Mouse (Mus musculus) heart, embryonic 14.5 days (tissue): ENCODE measurements around the gene Olfr1056. TPM values are rescaled to one million over a fixed set of nuclear protein-coding genes. Genes with fewer than 3 reads are reported as not detected.

Experiments used
- ATAC-seq: fragments of 200-750 bp; cut with Nextera tagmentation; 2 replicates; pipeline ENCODE4 v1.8.0; 2017; ENCODE audit warnings: low read depth, moderate TSS enrichment; ENCODE audit not compliant: insufficient number of reproducible peaks, insufficient read depth, low FRiP score
- H3K27ac ChIP-seq, 2 experiments: fragments of 200-500 bp in 1 of 2; fragments of 300-500 bp in 1 of 2; sonication (generic) in 1 of 2; replicated peaks in 1 of 2; 2 replicates each; pipeline ENCODE4 v1.5.1; 2012 to 2014; ENCODE audit warnings: low read depth in 2 of 2, low read length in 2 of 2, control low read depth in 1 of 2, mild to moderate bottlenecking in 1 of 2, mixed read lengths in 1 of 2; ENCODE audit not compliant: control insufficient read depth in 1 of 2, insufficient read depth in 1 of 2
- H3K27me3 ChIP-seq: fragments of 300-500 bp; sonication (generic); 2 replicates; pipeline ENCODE4 v1.6.1; 2014; ENCODE audit warnings: mild to moderate bottlenecking, low read length, control low read depth; ENCODE audit not compliant: control insufficient read depth, insufficient read depth
- H3K36me3 ChIP-seq: fragments of 300-500 bp; sonication (generic); 2 replicates; pipeline ENCODE4 v1.6.1; 2014; ENCODE audit warnings: mild to moderate bottlenecking, control low read depth, low read length, mixed read lengths; ENCODE audit not compliant: control insufficient read depth, insufficient read depth
- H3K4me1 ChIP-seq, 2 experiments: fragments of 200-500 bp in 1 of 2; fragments of 300-500 bp in 1 of 2; sonication (generic) in 1 of 2; 2 replicates each; pipeline ENCODE4 v1.6.1; 2012 to 2014; ENCODE audit warnings: low read length in 2 of 2, control low read depth in 1 of 2, mixed read lengths in 1 of 2; ENCODE audit not compliant: control insufficient read depth in 2 of 2, insufficient read depth in 2 of 2
- H3K4me2 ChIP-seq: fragments of 300-500 bp; sonication (generic); 2 replicates; pipeline ENCODE4 v1.6.1; 2014; ENCODE audit warnings: mild to moderate bottlenecking, low read length
- H3K4me3 ChIP-seq, 2 experiments: fragments of 200-500 bp in 1 of 2; fragments of 300-500 bp in 1 of 2; sonication (generic) in 1 of 2; 2 replicates each; pipeline ENCODE4 v1.5.1; 2012 to 2014; ENCODE audit warnings: low read length in 2 of 2, mild to moderate bottlenecking in 2 of 2, control low read depth in 1 of 2, low read depth in 1 of 2, moderate library complexity in 1 of 2; ENCODE audit not compliant: control insufficient read depth in 1 of 2, insufficient read depth in 1 of 2
- H3K9ac ChIP-seq: fragments of 300-500 bp; sonication (generic); 2 replicates; pipeline ENCODE4 v1.6.1; 2014; ENCODE audit warnings: mild to moderate bottlenecking, low read length
- H3K9me3 ChIP-seq: fragments of 300-500 bp; sonication (generic); 2 replicates; pipeline ENCODE4 v1.6.1; 2016; ENCODE audit warnings: low read length, control low read depth; ENCODE audit not compliant: control insufficient read depth
- WGBS: fragments of 180-500 bp; shearing (Covaris S2); extraction: QIAGEN DNeasy Blood & Tissue Kit; methylation state at CpG from one replicate; pipeline ENCODE4 v1.1.7; 2014; 5-methylcytosine and 5-hydroxymethylcytosine counted together
- polyA plus RNA-seq: library from polyadenylated mRNA; unstranded; fragments of >200 nt; fragmentation: Nextera tagmentation; extraction: Ambion mirVana; gene quantifications from 2 replicates; pipeline ENCODE4 v1.2.1, GENCODE M21; 2014

The Olfr1056 gene
- polyA plus RNA-seq, 1 experiment from 2014 or later: not detected

DNA sequence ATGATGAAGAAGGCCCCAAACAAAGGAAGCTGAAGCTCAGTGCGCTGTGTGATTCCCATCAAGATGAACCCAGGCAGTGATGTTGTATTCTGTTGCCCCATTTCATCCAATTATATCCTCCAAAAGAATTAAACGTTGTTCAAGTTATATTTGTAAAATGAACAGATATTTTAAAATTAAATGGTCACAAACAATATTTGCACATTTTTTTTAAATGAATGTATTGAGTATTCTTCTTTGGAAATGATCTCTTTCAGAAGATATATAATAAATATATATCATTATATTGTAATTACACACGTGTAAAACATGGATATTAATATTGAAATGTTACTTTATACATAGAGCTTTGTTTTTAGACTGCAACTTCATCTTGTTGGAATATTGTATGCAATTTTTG lies 47.1 kb downstream of the Olfr1056 start, which contains the start of gene Olfr1053:
Gene Olfr1053, minus strand, starts transcription at position 101 of the 400 bp plus-strand sequence.
- ATAC-seq: no peak
- no peak within 1 kb of the TSS for H3K4me2 ChIP-seq
- H3K4me1 ChIP-seq: no peaks in the 10 kb centered on the region
- H3K9me3 ChIP-seq: no peaks in the 10 kb centered on the region
- H3K9ac ChIP-seq: no peak within 1 kb of the TSS
- no peaks in the 10 kb centered on the region for H3K27me3 ChIP-seq
- H3K27ac ChIP-seq: no peak within 1 kb of the TSS
- H3K4me3 ChIP-seq: no peak within 1 kb of the TSS
- WGBS: 52% methylated on average over 3 of the region's 3 CpGs
- H3K36me3 ChIP-seq: no peaks in the 10 kb centered on the region

Other genes with a start within 250 kb of the Olfr1056 start
- gene Olfr1039, start 226.5 kb downstream of the Olfr1056 start, polyA plus RNA-seq: not detected in 2 replicates
- gene Olfr1040, start 215.7 kb downstream of the Olfr1056 start, polyA plus RNA-seq: not detected in 2 replicates
- not detected in 2 replicates for gene Olfr1042, start 200.6 kb downstream of the Olfr1056 start, polyA plus RNA-seq
- not detected in 2 replicates for gene Olfr1043, start 194.9 kb downstream of the Olfr1056 start, polyA plus RNA-seq
- not detected in 2 replicates for gene Olfr1044, start 184.6 kb downstream of the Olfr1056 start, polyA plus RNA-seq
- gene Olfr52, start 176.8 kb downstream of the Olfr1056 start, polyA plus RNA-seq: not detected in 2 replicates
- not detected in 2 replicates for gene Olfr1045, start 159.5 kb downstream of the Olfr1056 start, polyA plus RNA-seq
- gene Olfr1046, start 143.2 kb downstream of the Olfr1056 start, polyA plus RNA-seq: not detected in 2 replicates
- not detected in 2 replicates for gene Olfr1047, start 131.1 kb downstream of the Olfr1056 start, polyA plus RNA-seq
- gene Olfr1048, start 122.2 kb downstream of the Olfr1056 start, polyA plus RNA-seq: not detected in 2 replicates
- gene Olfr1049, start 104.1 kb downstream of the Olfr1056 start, polyA plus RNA-seq: not detected in 2 replicates
- not detected in 2 replicates for gene Olfr1051, start 83.4 kb downstream of the Olfr1056 start, polyA plus RNA-seq
- gene Olfr1052, start 70.0 kb downstream of the Olfr1056 start, polyA plus RNA-seq: not detected in 2 replicates
- not detected in 2 replicates for gene Olfr1053, start 47.2 kb downstream of the Olfr1056 start, polyA plus RNA-seq
- gene Olfr1054, start 27.0 kb downstream of the Olfr1056 start, polyA plus RNA-seq: not detected in 2 replicates
- gene Olfr1055, start 12.2 kb downstream of the Olfr1056 start, polyA plus RNA-seq: not detected in 2 replicates
- gene Olfr1057, start 15.9 kb upstream of the Olfr1056 start, polyA plus RNA-seq: not detected in 2 replicates
- not detected in 2 replicates for gene Olfr1058, start 26.1 kb upstream of the Olfr1056 start, polyA plus RNA-seq
- gene Olfr1061, start 51.6 kb upstream of the Olfr1056 start, polyA plus RNA-seq: not detected in 2 replicates
- not detected in 2 replicates for gene Olfr1062, start 64.3 kb upstream of the Olfr1056 start, polyA plus RNA-seq
- gene Olfr1065, start 88.1 kb upstream of the Olfr1056 start, polyA plus RNA-seq: not detected in 2 replicates
- gene Olfr1066, start 93.8 kb upstream of the Olfr1056 start, polyA plus RNA-seq: not detected in 2 replicates
- not detected in 2 replicates for gene Olfr228, start 124.9 kb upstream of the Olfr1056 start, polyA plus RNA-seq
- not detected in 2 replicates for gene Olfr1076, start 146.0 kb upstream of the Olfr1056 start, polyA plus RNA-seq
- gene Olfr1079, start 180.0 kb upstream of the Olfr1056 start, polyA plus RNA-seq: not detected in 2 replicates
- gene Olfr1080, start 195.8 kb upstream of the Olfr1056 start, polyA plus RNA-seq: not detected in 2 replicates
- gene Olfr1082, start 236.5 kb upstream of the Olfr1056 start, polyA plus RNA-seq: not detected in 2 replicates